Mouse (Mus musculus): Measurements from ENCODE around the gene Itga2b.
"Not testable (repeated sequence)": the region's sequence is repeated elsewhere in the genome, so short reads cannot be mapped to it uniquely, and the experiment has no call there.

Gene Itga2b

GRCm38 (mm10) chr11:102421559-102421958, 48.4 kb downstream of the Itga2b start:
- no peak for DNase-seq (ENCODE audit: low read depth, low spot score)
- Histone ChIP-seq H3K27me3 (ENCODE audit: control insufficient read depth, insufficient read depth, low read length, poor library complexity, severe bottlenecking) (no peaks in the 10 kb centered on the region), H3K36me3 (ENCODE audit: control insufficient read depth, insufficient read depth, low read length, poor library complexity, severe bottlenecking) (no peaks in the 10 kb centered on the region)

- H3K36me3 ChIP-seq (ENCODE audit: control insufficient read depth, insufficient read depth, low read length, poor library complexity, severe bottlenecking): no peaks in the 10 kb centered on the region
- no peaks in the 10 kb centered on the region for H3K27me3 ChIP-seq (ENCODE audit: control insufficient read depth, insufficient read depth, low read length, poor library complexity, severe bottlenecking)
- no peak for DNase-seq (ENCODE audit: low read depth, low spot score)
Measured at GRCm38 (mm10) chr11:102418887-102419286, 51.0 kb downstream of the Itga2b start.

- DNase-seq (ENCODE audit: low read depth, low spot score): no peak
- H3K36me3 ChIP-seq (ENCODE audit: control insufficient read depth, insufficient read depth, low read length, poor library complexity, severe bottlenecking): no peaks in the 10 kb centered on the region
- no peaks in the 10 kb centered on the region for H3K27me3 ChIP-seq (ENCODE audit: control insufficient read depth, insufficient read depth, low read length, poor library complexity, severe bottlenecking)
Measured at GRCm38 (mm10) chr11:102417160-102417559, 52.8 kb downstream of the Itga2b start.

- H3K36me3 ChIP-seq (ENCODE audit: control insufficient read depth, insufficient read depth, low read length, poor library complexity, severe bottlenecking): no peaks in the 10 kb centered on the region
Measured at GRCm38 (mm10) chr11:102415034-102415802, 54.7 kb downstream of the Itga2b start.

DNA sequence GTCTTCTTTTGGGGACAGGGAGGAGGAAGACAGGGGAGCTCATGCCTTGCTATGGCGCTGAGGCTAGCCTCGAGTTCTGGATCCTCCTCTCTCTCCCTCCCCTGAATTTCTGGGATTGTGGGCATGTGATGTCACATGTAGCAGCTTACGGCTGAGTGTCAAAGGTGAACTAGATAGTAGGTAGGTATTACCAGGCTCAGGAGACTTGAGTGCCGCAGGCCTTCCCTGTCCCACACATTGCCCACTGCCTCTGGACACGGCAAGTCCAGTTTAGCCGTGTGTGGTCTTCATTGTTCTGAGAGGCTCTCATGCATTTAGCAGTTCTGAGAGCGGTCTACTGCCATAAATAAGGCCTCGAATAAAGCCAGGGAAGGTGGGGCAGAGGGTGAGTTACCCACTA, 56.9 kb downstream of the Itga2b start:
- H3K36me3 ChIP-seq (ENCODE audit: control insufficient read depth, insufficient read depth, low read length, poor library complexity, severe bottlenecking): no peaks in the 10 kb centered on the region
- no peaks in the 10 kb centered on the region for H3K27me3 ChIP-seq (ENCODE audit: control insufficient read depth, insufficient read depth, low read length, poor library complexity, severe bottlenecking)
- DNase-seq (ENCODE audit: low read depth, low spot score): no peak

More at GRCm38 (mm10) chr11:102415034-102415802, 54.7 kb downstream of the Itga2b start:
- no peak for DNase-seq (ENCODE audit: low read depth, low spot score)
- no peaks in the 10 kb centered on the region for H3K27me3 ChIP-seq (ENCODE audit: control insufficient read depth, insufficient read depth, low read length, poor library complexity, severe bottlenecking)

GRCm38 (mm10) chr11:102411704-102412103, 58.2 kb downstream of the Itga2b start:
- no peaks in the 10 kb centered on the region for H3K36me3 ChIP-seq (ENCODE audit: control insufficient read depth, insufficient read depth, low read length, poor library complexity, severe bottlenecking)
- peak; percentile 92 for DNase-seq (ENCODE audit: low read depth, low spot score)
- H3K27me3 ChIP-seq (ENCODE audit: control insufficient read depth, insufficient read depth, low read length, poor library complexity, severe bottlenecking): no peaks in the 10 kb centered on the region

GRCm38 (mm10) chr11:102411061-102411460, 58.9 kb downstream of the Itga2b start:
- no peak for DNase-seq (ENCODE audit: low read depth, low spot score)
- H3K36me3 ChIP-seq (ENCODE audit: control insufficient read depth, insufficient read depth, low read length, poor library complexity, severe bottlenecking): no peaks in the 10 kb centered on the region
- no peaks in the 10 kb centered on the region for H3K27me3 ChIP-seq (ENCODE audit: control insufficient read depth, insufficient read depth, low read length, poor library complexity, severe bottlenecking)

GRCm38 (mm10) chr11:102410345-102410744, 59.6 kb downstream of the Itga2b start:
- not testable (repeated sequence) for DNase-seq (ENCODE audit: low read depth, low spot score); H3K36me3 ChIP-seq (ENCODE audit: control insufficient read depth, insufficient read depth, low read length, poor library complexity, severe bottlenecking); H3K27me3 ChIP-seq (ENCODE audit: control insufficient read depth, insufficient read depth, low read length, poor library complexity, severe bottlenecking)

DNA sequence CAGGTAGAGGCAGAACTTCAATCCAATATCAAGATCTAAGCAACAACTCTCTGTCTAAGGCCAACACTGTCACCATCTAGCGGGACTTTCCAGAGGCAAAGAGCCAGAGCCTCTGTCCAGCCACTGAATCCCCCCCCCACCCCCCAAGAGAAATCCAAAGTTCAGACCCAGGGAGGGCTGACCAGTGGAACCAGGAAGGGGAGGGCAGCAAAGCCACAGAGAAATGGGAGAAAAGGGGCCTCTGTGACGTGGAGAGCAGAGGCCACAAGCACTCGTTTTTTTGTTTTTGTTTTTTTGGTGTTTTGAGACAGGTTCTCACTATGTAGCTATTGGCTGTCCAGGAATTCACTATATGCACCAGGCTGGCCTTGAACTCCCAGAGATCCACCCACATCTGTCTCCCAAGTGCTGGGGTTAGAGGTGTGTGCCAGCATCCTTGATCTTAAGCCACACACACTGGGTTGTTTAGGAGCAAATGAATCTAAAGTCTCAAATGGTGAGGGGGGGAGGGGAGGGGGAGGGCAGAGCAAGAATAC, 60.1 kb downstream of the Itga2b start:
- Histone ChIP-seq H3K36me3 (ENCODE audit: control insufficient read depth, insufficient read depth, low read length, poor library complexity, severe bottlenecking) (no peaks in the 10 kb centered on the region), H3K27me3 (ENCODE audit: control insufficient read depth, insufficient read depth, low read length, poor library complexity, severe bottlenecking) (no peaks in the 10 kb centered on the region)
- DNase-seq (ENCODE audit: low read depth, low spot score): no peak

DNA sequence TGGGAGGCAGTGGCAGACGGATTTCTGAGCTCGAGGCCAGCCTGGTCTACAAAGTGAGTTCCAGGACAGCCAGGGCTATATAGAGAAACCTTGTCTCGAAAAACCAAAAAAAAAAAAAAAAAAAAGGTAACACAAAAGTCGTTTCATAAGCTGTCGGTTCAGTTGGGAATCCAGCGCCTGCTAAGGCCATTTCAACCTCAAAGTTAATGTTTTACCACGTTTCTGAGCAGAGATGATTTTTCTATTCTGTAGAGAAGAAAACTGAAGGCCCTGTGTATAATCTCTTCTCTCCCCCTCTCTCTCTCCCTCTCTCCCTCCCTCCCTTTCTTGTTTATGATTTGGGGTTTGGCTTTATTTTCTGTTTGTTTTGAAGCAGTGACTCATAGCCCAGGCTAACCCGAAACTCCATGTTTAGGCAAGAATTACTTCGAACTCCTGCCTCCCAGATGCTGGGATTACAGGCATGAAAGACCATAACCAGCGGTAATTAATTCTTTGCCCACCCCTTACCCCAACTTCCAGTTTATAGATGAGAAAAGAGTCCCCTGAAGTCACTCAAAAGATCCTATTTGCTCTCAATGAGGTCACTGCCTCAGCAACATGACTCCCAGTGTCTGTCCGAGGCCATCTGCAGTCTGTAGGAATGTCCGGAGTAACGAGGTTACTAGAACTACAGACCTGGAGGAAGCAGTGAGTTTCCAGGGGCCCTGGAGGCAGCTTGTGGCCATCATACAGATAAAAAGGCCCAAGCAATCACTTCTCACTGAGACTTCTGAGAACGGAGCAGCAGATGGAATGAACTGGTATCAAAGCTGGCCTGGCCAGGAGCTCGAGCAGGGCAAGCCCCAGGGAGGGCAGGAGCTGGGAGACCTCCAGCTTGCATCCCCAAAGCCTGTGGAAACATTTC, 60.8 kb downstream of the Itga2b start:
- no peak for DNase-seq (ENCODE audit: low read depth, low spot score)
- Histone ChIP-seq H3K36me3 (ENCODE audit: control insufficient read depth, insufficient read depth, low read length, poor library complexity, severe bottlenecking) (no peaks in the 10 kb centered on the region), H3K27me3 (ENCODE audit: control insufficient read depth, insufficient read depth, low read length, poor library complexity, severe bottlenecking) (no peaks in the 10 kb centered on the region)

DNA sequence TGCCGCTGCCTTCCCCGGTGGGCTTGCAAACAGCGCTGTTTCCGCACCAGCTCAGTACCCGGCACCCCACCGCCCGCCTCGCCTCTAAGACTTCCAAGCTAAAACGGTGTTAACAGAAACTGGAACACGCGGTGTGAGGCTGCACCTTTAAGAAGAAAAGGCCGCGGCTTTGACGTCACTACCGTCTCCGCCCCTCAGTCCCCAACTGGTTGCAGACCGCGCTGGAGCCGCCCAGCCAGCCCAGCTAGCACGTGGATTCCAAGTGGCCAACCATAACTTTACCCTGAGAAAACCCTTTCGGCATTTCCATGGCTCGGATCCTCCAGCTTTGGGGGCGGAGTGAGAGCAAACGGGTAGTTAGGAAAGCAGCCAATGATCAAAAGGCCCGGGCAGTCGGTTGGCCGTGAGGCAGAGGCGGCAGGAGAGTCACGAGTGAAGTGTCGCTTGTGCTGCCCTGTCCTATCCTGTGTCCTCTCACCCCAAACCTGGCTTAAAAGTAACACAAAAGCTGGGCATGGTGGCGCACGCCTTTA, 61.5 kb downstream of the Itga2b start:
- no peaks in the 10 kb centered on the region for H3K36me3 ChIP-seq (ENCODE audit: control insufficient read depth, insufficient read depth, low read length, poor library complexity, severe bottlenecking)
- DNase-seq (ENCODE audit: low read depth, low spot score): peak; percentile 97
- no peaks in the 10 kb centered on the region for H3K27me3 ChIP-seq (ENCODE audit: control insufficient read depth, insufficient read depth, low read length, poor library complexity, severe bottlenecking)

DNA sequence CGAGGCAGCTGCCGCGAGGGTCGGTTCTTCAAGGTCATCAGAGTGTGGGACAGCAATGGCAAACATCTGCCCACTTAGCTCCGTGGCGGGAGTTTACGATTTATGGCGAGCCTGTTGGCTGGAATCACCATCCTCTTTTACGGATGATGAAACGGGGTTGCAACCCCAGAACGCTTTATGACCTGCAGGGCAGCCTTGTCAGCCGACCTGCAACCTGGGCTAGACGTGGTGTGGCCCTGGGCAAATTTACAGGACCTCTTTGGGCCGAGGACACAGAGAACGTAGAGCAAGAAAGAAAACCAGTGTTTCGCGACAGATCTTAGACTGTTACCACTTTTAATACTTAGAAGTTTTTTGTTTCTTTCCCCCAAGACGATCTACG, 62.1 kb downstream of the Itga2b start, which contains the start of gene Slc25a39:
Slc25a39 (minus strand) TSS at position 113 of the 382 bp plus-strand sequence.
- no peak for DNase-seq (ENCODE audit: low read depth, low spot score)
- H3K36me3 ChIP-seq (ENCODE audit: control insufficient read depth, insufficient read depth, low read length, poor library complexity, severe bottlenecking): peaks cover 3% of the 10 kb centered on the region; the same call in 1 of the 2 replicates

GRCm38 (mm10) chr11:102406900-102407833, 62.8 kb downstream of the Itga2b start:
- DNase-seq (ENCODE audit: low read depth, low spot score): peak; percentile 94
- Histone ChIP-seq H3K36me3 (ENCODE audit: control insufficient read depth, insufficient read depth, low read length, poor library complexity, severe bottlenecking) (peaks cover 3% of the 10 kb centered on the region; the same call in 1 of the 2 replicates), H3K27me3 (ENCODE audit: control insufficient read depth, insufficient read depth, low read length, poor library complexity, severe bottlenecking) (no peaks in the 10 kb centered on the region)

More for the DNA sequence above, 62.1 kb downstream of the Itga2b start, which contains the start of gene Slc25a39:
- H3K27me3 ChIP-seq (ENCODE audit: control insufficient read depth, insufficient read depth, low read length, poor library complexity, severe bottlenecking): no peaks in the 10 kb centered on the region

DNA sequence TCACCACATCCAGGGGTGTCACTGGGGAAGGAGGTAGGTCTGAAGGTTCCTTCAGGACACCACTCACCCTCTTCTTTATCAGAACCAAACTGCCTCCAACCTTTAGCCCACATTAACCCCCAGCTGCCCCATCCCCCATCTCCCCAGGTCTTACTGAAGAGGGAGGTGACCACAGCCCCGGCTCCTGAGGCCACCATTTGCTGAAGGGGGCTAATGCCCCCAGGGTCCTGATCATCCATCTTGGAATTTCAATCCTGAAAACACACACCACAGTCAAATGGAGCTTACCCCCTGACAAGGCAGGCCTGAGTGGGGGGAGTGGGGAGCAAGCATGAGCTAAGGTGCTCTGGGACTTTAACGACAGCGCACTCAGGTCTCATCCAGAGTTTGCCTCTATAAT, 63.5 kb downstream of the Itga2b start:
- DNase-seq (ENCODE audit: low read depth, low spot score): no peak
- Histone ChIP-seq H3K36me3 (ENCODE audit: control insufficient read depth, insufficient read depth, low read length, poor library complexity, severe bottlenecking) (peaks cover 3% of the 10 kb centered on the region; the same call in 1 of the 2 replicates), H3K27me3 (ENCODE audit: control insufficient read depth, insufficient read depth, low read length, poor library complexity, severe bottlenecking) (no peaks in the 10 kb centered on the region)
